Mouse (Mus musculus): ENCODE results near the gene Aox2.
A peak's percentile ranks its signal among the peaks of the same experiment; 100 is the strongest.

Gene Aox2

GRCm38 (mm10) chr1:58397731-58398130 is 119.6 kb downstream of the Aox2 start:
- no peak for DNase-seq (ENCODE audit: low read depth, low spot score)

- no peak for DNase-seq (ENCODE audit: low read depth, low spot score)
These were observed 123.3 kb downstream of the Aox2 start for GRCm38 (mm10) chr1:58401396-58401795.

GRCm38 (mm10) chr1:58403745-58404144 is 125.6 kb downstream of the Aox2 start:
- no peak for DNase-seq (ENCODE audit: low read depth, low spot score)

- no peak for DNase-seq (ENCODE audit: low read depth, low spot score)
These were observed 129.2 kb downstream of the Aox2 start for GRCm38 (mm10) chr1:58407321-58407720.

GRCm38 (mm10) chr1:58408141-58408540 is 130.0 kb downstream of the Aox2 start:
- DNase-seq (ENCODE audit: low read depth, low spot score) = no peak

GRCm38 (mm10) chr1:58409553-58410197 is 131.5 kb downstream of the Aox2 start:
- DNase-seq (ENCODE audit: low read depth, low spot score) = no peak

- no peak for DNase-seq (ENCODE audit: low read depth, low spot score)
These were observed 132.1 kb downstream of the Aox2 start for GRCm38 (mm10) chr1:58410198-58410588.

GRCm38 (mm10) chr1:58410776-58411175 is 132.7 kb downstream of the Aox2 start:
- no peak for DNase-seq (ENCODE audit: low read depth, low spot score)

GRCm38 (mm10) chr1:58415442-58415841 is 137.3 kb downstream of the Aox2 start:
- DNase-seq (ENCODE audit: low read depth, low spot score) = no peak

- DNase-seq (ENCODE audit: low read depth, low spot score) = no peak
These were observed 137.9 kb downstream of the Aox2 start for GRCm38 (mm10) chr1:58416048-58416447.

GRCm38 (mm10) chr1:58420032-58420431 is 141.9 kb downstream of the Aox2 start:
- DNase-seq (ENCODE audit: low read depth, low spot score) = no peak

GRCm38 (mm10) chr1:58420961-58421360 is 142.8 kb downstream of the Aox2 start:
- no peak for DNase-seq (ENCODE audit: low read depth, low spot score)

- DNase-seq (ENCODE audit: low read depth, low spot score) = peak; percentile 18
These were observed 144.8 kb downstream of the Aox2 start for GRCm38 (mm10) chr1:58422879-58423278.

- peak; percentile 76 for DNase-seq (ENCODE audit: low read depth, low spot score)
These were observed 145.5 kb downstream of the Aox2 start, which contains the start of gene Clk1 for GRCm38 (mm10) chr1:58423371-58424248. Clk1 (minus strand) TSS chr1:58424066.

GRCm38 (mm10) chr1:58424551-58424950 is 146.4 kb downstream of the Aox2 start:
- DNase-seq (ENCODE audit: low read depth, low spot score) = no peak

Data from brain, embryonic 18.5 days (tissue).